Mouse (Mus musculus): ENCODE results near the gene 2310046K23Rik. TPM values are rescaled to one million over a fixed set of nuclear protein-coding genes. Genes with fewer than 3 reads are reported as not detected.
"Not testable (repeated sequence)": the region's sequence is repeated elsewhere in the genome, so short reads cannot be mapped to it uniquely, and the experiment has no call there.

Gene 2310046K23Rik
- polyA plus RNA-seq, 1 experiment from 2014 or later = not detected

DNA sequence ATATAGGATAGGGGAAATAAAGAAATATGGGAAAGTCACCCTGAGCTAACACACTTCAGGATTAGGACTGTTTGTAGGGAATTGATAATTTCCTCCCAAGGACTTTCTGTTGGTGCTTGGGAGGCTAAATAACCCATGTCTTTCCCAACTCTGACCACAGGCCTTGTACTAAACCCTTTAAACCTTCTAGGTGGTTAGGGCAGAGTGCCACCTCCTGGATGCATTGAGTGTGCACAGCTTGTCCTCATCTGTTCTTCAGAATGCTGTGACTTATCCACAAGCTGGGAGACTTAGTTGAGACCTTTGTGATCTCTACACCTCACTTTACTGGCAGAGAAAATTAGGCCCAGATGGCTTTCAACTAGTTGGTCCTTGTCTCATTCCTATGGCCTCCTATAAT is 23.5 kb downstream of the 2310046K23Rik start:
- Histone ChIP-seq H3K4me1 (ENCODE audit: control insufficient read depth, insufficient read depth, low read length) (no peaks in the 10 kb centered on the region), H3K4me2 (ENCODE audit: low read depth, low read length) (no peak overlapping the region), H3K4me3 (ENCODE audit: low read length) (no peak overlapping the region), H3K9ac (ENCODE audit: low read length) (no peak overlapping the region), H3K36me3 (ENCODE audit: control insufficient read depth, insufficient read depth) (no peaks in the 10 kb centered on the region), H3K27me3 (ENCODE audit: control insufficient read depth, insufficient read depth, low read length) (no peaks in the 10 kb centered on the region), H3K27ac (ENCODE audit: low read length) (no peak overlapping the region), H3K9me3 (replicated peaks; ENCODE audit: control insufficient read depth, low read length) (no peaks in the 10 kb centered on the region)
- ATAC-seq (replicated peaks; ENCODE audit: extremely low read depth, insufficient read depth, low FRiP score) = no peak

DNA sequence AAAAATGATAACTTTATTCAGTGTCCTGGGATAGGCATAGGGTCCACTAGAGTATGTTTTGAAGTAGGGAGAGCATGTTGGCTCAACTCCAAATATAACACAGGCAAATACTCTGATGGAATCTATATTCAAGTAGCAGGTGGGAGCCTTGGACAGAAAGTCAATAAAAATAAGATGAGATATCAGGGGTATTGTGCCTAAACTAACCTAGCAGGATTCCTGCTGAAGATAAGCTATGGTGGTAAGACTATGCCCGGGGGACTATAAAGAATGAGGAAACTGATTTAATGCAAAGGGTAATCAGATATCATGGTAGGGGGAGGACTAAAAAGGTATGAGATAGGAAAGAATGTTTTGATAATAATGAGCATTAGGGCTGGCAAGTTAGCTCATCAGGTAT is 26.1 kb downstream of the 2310046K23Rik start:
- Histone ChIP-seq H3K4me3 (ENCODE audit: low read length) (no peak overlapping the region), H3K27me3 (ENCODE audit: control insufficient read depth, insufficient read depth, low read length) (no peaks in the 10 kb centered on the region), H3K4me1 (ENCODE audit: control insufficient read depth, insufficient read depth, low read length) (no peaks in the 10 kb centered on the region), H3K4me2 (ENCODE audit: low read depth, low read length) (no peak overlapping the region), H3K9ac (ENCODE audit: low read length) (no peak overlapping the region), H3K36me3 (ENCODE audit: control insufficient read depth, insufficient read depth) (no peaks in the 10 kb centered on the region), H3K27ac (ENCODE audit: low read length) (no peak overlapping the region), H3K9me3 (replicated peaks; ENCODE audit: control insufficient read depth, low read length) (no peaks in the 10 kb centered on the region)
- no peak for ATAC-seq (replicated peaks; ENCODE audit: extremely low read depth, insufficient read depth, low FRiP score)
- 67% methylated on average over 1 of the region's 1 CpGs for WGBS

DNA sequence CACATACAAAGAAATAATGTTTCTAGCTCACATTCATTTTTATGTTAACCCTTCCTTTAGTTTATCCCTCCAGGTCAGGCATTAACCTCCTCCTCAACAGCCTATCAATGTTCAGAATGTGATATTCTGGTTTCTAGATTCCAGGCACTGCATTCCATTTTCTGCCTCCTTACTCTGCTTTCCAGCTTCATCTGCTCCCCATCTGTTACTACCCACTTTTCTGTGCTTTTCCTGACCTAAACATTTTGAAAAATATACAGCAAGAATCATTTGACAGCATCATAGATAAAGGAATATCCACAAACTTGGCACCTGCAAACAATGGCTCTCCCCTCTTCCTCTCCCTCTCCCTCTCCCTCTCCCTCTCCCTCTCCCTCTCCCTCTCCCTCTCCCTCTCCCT is 30.8 kb downstream of the 2310046K23Rik start:
- Histone ChIP-seq H3K36me3 (ENCODE audit: control insufficient read depth, insufficient read depth) (no peaks in the 10 kb centered on the region), H3K9ac (ENCODE audit: low read length) (no peak overlapping the region), H3K9me3 (replicated peaks; ENCODE audit: control insufficient read depth, low read length) (no peaks in the 10 kb centered on the region), H3K4me2 (ENCODE audit: low read depth, low read length) (no peak overlapping the region), H3K4me1 (ENCODE audit: control insufficient read depth, insufficient read depth, low read length) (no peaks in the 10 kb centered on the region), H3K27ac (ENCODE audit: low read length) (no peak overlapping the region), H3K27me3 (ENCODE audit: control insufficient read depth, insufficient read depth, low read length) (no peaks in the 10 kb centered on the region), H3K4me3 (ENCODE audit: low read length) (no peak overlapping the region)
- no peak for ATAC-seq (replicated peaks; ENCODE audit: extremely low read depth, insufficient read depth, low FRiP score)

DNA sequence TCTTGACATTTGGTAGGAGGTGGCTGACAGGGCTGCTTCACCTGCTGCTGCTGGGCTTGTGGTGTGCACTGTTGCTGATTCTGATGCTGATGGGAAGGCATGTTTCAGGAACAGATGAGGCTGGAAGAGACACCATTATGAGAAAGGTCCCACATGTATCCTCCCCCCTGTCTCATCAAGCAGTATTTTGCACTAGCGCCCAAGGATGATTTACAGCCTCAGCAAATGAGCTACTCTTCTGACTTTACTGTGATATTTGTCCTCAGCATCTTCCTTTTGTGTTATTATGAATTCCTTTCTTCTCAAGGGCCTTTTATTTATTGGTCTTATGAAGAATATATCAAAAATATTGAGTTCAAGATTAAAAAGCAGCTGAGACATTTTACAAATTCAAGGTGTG is 33.9 kb downstream of the 2310046K23Rik start, which contains the start of gene Sprr4:
Gene Sprr4, minus strand, starts transcription at position 101 of the 400 bp plus-strand sequence.
- Histone ChIP-seq H3K4me1 (ENCODE audit: control insufficient read depth, insufficient read depth, low read length) (no peaks in the 10 kb centered on the region), H3K9ac (ENCODE audit: low read length) (no peak within 1 kb of the TSS), H3K36me3 (ENCODE audit: control insufficient read depth, insufficient read depth) (no peaks in the 10 kb centered on the region), H3K27me3 (ENCODE audit: control insufficient read depth, insufficient read depth, low read length) (no peaks in the 10 kb centered on the region), H3K27ac (ENCODE audit: low read length) (no peak within 1 kb of the TSS), H3K9me3 (replicated peaks; ENCODE audit: control insufficient read depth, low read length) (no peaks in the 10 kb centered on the region), H3K4me3 (ENCODE audit: low read length) (no peak within 1 kb of the TSS), H3K4me2 (ENCODE audit: low read depth, low read length) (no peak within 1 kb of the TSS)
- ATAC-seq (replicated peaks; ENCODE audit: extremely low read depth, insufficient read depth, low FRiP score) = no peak
- 76% methylated on average over 1 of the region's 1 CpGs for WGBS

DNA sequence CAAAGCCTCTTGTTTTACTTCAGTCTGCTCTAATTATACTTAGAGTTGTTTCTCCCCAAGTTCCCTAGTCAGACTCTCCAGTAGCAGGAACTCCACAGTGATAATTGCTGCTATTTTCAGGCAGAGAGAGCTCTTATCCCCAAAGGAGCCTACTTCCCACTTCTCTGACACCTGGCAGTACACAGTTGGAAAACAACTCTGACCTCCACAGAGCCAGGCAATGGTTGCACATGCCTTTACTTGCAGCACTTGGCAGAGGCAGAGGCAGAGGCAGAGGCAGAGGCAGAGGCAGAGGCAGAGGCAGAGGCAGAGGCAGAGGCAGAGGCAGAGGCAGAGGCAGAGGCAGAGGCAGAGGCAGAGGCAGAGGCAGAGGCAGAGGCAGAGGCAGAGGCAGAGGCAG is 44.0 kb downstream of the 2310046K23Rik start:
- not testable (repeated sequence) for H3K4me2 ChIP-seq (ENCODE audit: low read depth, low read length); H3K4me1 ChIP-seq (ENCODE audit: control insufficient read depth, insufficient read depth, low read length); H3K27ac ChIP-seq (ENCODE audit: low read length); H3K27me3 ChIP-seq (ENCODE audit: control insufficient read depth, insufficient read depth, low read length); H3K9me3 ChIP-seq (replicated peaks; ENCODE audit: control insufficient read depth, low read length); H3K4me3 ChIP-seq (ENCODE audit: low read length); ATAC-seq (replicated peaks; ENCODE audit: extremely low read depth, insufficient read depth, low FRiP score); H3K36me3 ChIP-seq (ENCODE audit: control insufficient read depth, insufficient read depth); H3K9ac ChIP-seq (ENCODE audit: low read length)

DNA sequence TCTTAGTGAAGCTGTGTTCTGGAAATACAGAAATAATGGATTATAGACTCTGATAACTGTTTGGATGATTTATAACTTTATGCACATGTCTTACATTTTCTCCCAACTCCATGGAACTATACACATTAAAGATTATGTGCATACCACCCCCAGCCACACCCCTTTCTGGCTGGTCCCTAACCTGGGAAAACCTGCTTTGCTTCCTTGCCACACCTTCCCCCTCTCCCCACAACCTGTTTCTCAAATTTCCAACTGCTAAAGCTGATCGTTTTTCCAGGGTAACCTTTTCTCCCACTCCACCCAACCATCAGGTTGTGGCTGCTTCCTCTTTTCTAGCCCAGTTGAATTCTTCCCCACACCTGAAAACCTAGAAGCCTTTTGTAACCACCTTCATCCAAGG is 48.0 kb downstream of the 2310046K23Rik start:
- Histone ChIP-seq H3K9me3 (replicated peaks; ENCODE audit: control insufficient read depth, low read length) (no peaks in the 10 kb centered on the region), H3K9ac (ENCODE audit: low read length) (no peak overlapping the region), H3K36me3 (ENCODE audit: control insufficient read depth, insufficient read depth) (no peaks in the 10 kb centered on the region), H3K4me2 (ENCODE audit: low read depth, low read length) (no peak overlapping the region), H3K27me3 (ENCODE audit: control insufficient read depth, insufficient read depth, low read length) (no peaks in the 10 kb centered on the region), H3K4me3 (ENCODE audit: low read length) (no peak overlapping the region), H3K27ac (ENCODE audit: low read length) (no peak overlapping the region), H3K4me1 (ENCODE audit: control insufficient read depth, insufficient read depth, low read length) (no peaks in the 10 kb centered on the region)
- ATAC-seq (replicated peaks; ENCODE audit: extremely low read depth, insufficient read depth, low FRiP score) = no peak
- 28% methylated on average over 1 of the region's 1 CpGs for WGBS

DNA sequence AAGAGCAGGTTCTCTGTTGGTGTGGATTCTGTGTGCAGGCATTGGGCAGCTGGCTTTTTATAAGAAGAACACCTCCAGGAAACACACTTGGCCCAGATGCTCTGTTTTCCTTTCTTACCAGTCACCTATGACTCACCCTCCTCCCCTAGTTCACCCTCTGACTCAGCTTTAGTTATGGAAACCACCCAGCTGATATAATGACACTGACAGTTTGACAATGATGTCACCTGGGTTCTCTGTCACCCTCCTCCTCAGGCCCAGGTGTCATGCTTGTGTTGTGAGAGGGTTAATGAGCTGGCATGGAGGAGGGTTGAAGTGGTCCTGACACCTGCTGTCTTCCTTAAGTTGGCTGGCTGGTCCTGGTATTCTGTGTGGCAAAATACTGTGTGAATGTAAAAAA is 48.4 kb downstream of the 2310046K23Rik start, which contains the start of gene Sprr1a:
Gene Sprr1a, minus strand, starts transcription at position 33 of the 400 bp plus-strand sequence.
- no peak within 1 kb of the TSS for H3K9ac ChIP-seq (ENCODE audit: low read length)
- H3K4me3 ChIP-seq (ENCODE audit: low read length) = no peak within 1 kb of the TSS
- no peak within 1 kb of the TSS for H3K27ac ChIP-seq (ENCODE audit: low read length)
- no peak within 1 kb of the TSS for H3K4me2 ChIP-seq (ENCODE audit: low read depth, low read length)
- H3K9me3 ChIP-seq (replicated peaks; ENCODE audit: control insufficient read depth, low read length) = no peaks in the 10 kb centered on the region
- ATAC-seq (replicated peaks; ENCODE audit: extremely low read depth, insufficient read depth, low FRiP score) = no peak
- H3K36me3 ChIP-seq (ENCODE audit: control insufficient read depth, insufficient read depth) = no peaks in the 10 kb centered on the region
- H3K27me3 ChIP-seq (ENCODE audit: control insufficient read depth, insufficient read depth, low read length) = no peaks in the 10 kb centered on the region
- H3K4me1 ChIP-seq (ENCODE audit: control insufficient read depth, insufficient read depth, low read length) = no peaks in the 10 kb centered on the region

Other genes with a start within 250 kb of the 2310046K23Rik start
- 1.9 and 3.6 TPM in 2 replicates for gene Sprr2a3, start 249.1 kb downstream of the 2310046K23Rik start, polyA plus RNA-seq (2015; fragmentation: Nextera tagmentation; extraction: Ambion mirVana)
- gene Sprr2b, start 217.9 kb downstream of the 2310046K23Rik start, polyA plus RNA-seq (2015; fragmentation: Nextera tagmentation; extraction: Ambion mirVana) = 0.21 TPM in 1 of 2 replicates, not detected in the other
- gene Sprr2d, start 195.4 kb downstream of the 2310046K23Rik start, polyA plus RNA-seq (2015; fragmentation: Nextera tagmentation; extraction: Ambion mirVana) = not detected in 2 replicates
- not detected in 2 replicates for gene Sprr2e, start 182.4 kb downstream of the 2310046K23Rik start, polyA plus RNA-seq (2015; fragmentation: Nextera tagmentation; extraction: Ambion mirVana)
- 0.35 TPM in 1 of 2 replicates, not detected in the other for gene Sprr2f, start 169.3 kb downstream of the 2310046K23Rik start, polyA plus RNA-seq (2015; fragmentation: Nextera tagmentation; extraction: Ambion mirVana)
- not detected in 2 replicates for gene Sprr2h, start 148.8 kb downstream of the 2310046K23Rik start, polyA plus RNA-seq (2015; fragmentation: Nextera tagmentation; extraction: Ambion mirVana)
- gene Sprr2i, start 126.5 kb downstream of the 2310046K23Rik start, polyA plus RNA-seq (2015; fragmentation: Nextera tagmentation; extraction: Ambion mirVana) = not detected in 2 replicates
- gene Sprr2j-ps, start 116.4 kb downstream of the 2310046K23Rik start, polyA plus RNA-seq (2015; fragmentation: Nextera tagmentation; extraction: Ambion mirVana) = not detected in 2 replicates
- 3.8 and 18.9 TPM in 2 replicates for gene Gm9774, start 105.1 kb downstream of the 2310046K23Rik start, polyA plus RNA-seq (2015; fragmentation: Nextera tagmentation; extraction: Ambion mirVana)
- not detected in 2 replicates for gene Sprr2k, start 101.9 kb downstream of the 2310046K23Rik start, polyA plus RNA-seq (2015; fragmentation: Nextera tagmentation; extraction: Ambion mirVana)
- 0.19 TPM in 1 of 2 replicates, not detected in the other for gene Sprr1b, start 95.7 kb downstream of the 2310046K23Rik start, polyA plus RNA-seq (2015; fragmentation: Nextera tagmentation; extraction: Ambion mirVana)
- gene Sprr3, start 75.8 kb downstream of the 2310046K23Rik start, polyA plus RNA-seq (2015; fragmentation: Nextera tagmentation; extraction: Ambion mirVana) = not detected in 2 replicates
- 1.2 and 1.6 TPM in 2 replicates for gene Sprr1a, start 48.6 kb downstream of the 2310046K23Rik start, polyA plus RNA-seq (2015; fragmentation: Nextera tagmentation; extraction: Ambion mirVana)
- gene Sprr4, start 34.0 kb downstream of the 2310046K23Rik start, polyA plus RNA-seq (2015; fragmentation: Nextera tagmentation; extraction: Ambion mirVana) = not detected in 2 replicates
- 0.14 TPM in 1 of 2 replicates, not detected in the other for gene Ivl, start 39.2 kb upstream of the 2310046K23Rik start, polyA plus RNA-seq (2015; fragmentation: Nextera tagmentation; extraction: Ambion mirVana)
- gene Smcp, start 54.5 kb upstream of the 2310046K23Rik start, polyA plus RNA-seq (2015; fragmentation: Nextera tagmentation; extraction: Ambion mirVana) = not detected in 2 replicates
- gene 2210017I01Rik, start 73.0 kb upstream of the 2310046K23Rik start, polyA plus RNA-seq (2015; fragmentation: Nextera tagmentation; extraction: Ambion mirVana) = not detected in 2 replicates
- gene Lce6a, start 87.1 kb upstream of the 2310046K23Rik start, polyA plus RNA-seq (2015; fragmentation: Nextera tagmentation; extraction: Ambion mirVana) = not detected in 2 replicates
- not detected in 2 replicates for gene Lce1a1, start 113.8 kb upstream of the 2310046K23Rik start, polyA plus RNA-seq (2015; fragmentation: Nextera tagmentation; extraction: Ambion mirVana)
- not detected in 2 replicates for gene Lce1b, start 122.4 kb upstream of the 2310046K23Rik start, polyA plus RNA-seq (2015; fragmentation: Nextera tagmentation; extraction: Ambion mirVana)
- gene Lce1a2, start 135.8 kb upstream of the 2310046K23Rik start, polyA plus RNA-seq (2015; fragmentation: Nextera tagmentation; extraction: Ambion mirVana) = not detected in 2 replicates
- gene Lce1c, start 144.7 kb upstream of the 2310046K23Rik start, polyA plus RNA-seq (2015; fragmentation: Nextera tagmentation; extraction: Ambion mirVana) = not detected in 2 replicates
- not detected in 2 replicates for gene Lce1d, start 152.7 kb upstream of the 2310046K23Rik start, polyA plus RNA-seq (2015; fragmentation: Nextera tagmentation; extraction: Ambion mirVana)
- not detected in 2 replicates for gene Lce1e, start 174.6 kb upstream of the 2310046K23Rik start, polyA plus RNA-seq (2015; fragmentation: Nextera tagmentation; extraction: Ambion mirVana)
- gene Lce1f, start 185.8 kb upstream of the 2310046K23Rik start, polyA plus RNA-seq (2015; fragmentation: Nextera tagmentation; extraction: Ambion mirVana) = not detected in 2 replicates
- gene Gm38119, start 204.6 kb upstream of the 2310046K23Rik start, polyA plus RNA-seq (2015; fragmentation: Nextera tagmentation; extraction: Ambion mirVana) = not detected in 2 replicates
- 0.16 TPM in 1 of 2 replicates, not detected in the other for gene Lce1g, start 217.8 kb upstream of the 2310046K23Rik start, polyA plus RNA-seq (2015; fragmentation: Nextera tagmentation; extraction: Ambion mirVana)
- gene Lce1h, start 230.6 kb upstream of the 2310046K23Rik start, polyA plus RNA-seq (2015; fragmentation: Nextera tagmentation; extraction: Ambion mirVana) = not detected in 2 replicates
- gene Lce1i, start 244.4 kb upstream of the 2310046K23Rik start, polyA plus RNA-seq (2015; fragmentation: Nextera tagmentation; extraction: Ambion mirVana) = not detected in 2 replicates

Data from heart, embryonic 16.5 days (tissue).